Mouse (Mus musculus): ENCODE measurements around the gene Tbxa2r.

The Tbxa2r gene

GRCm38 (mm10) chr10:81344421-81345161 is 16.1 kb downstream of the Tbxa2r start:
- DNase-seq (ENCODE audit: inconsistent ontology term) = no peak

DNA sequence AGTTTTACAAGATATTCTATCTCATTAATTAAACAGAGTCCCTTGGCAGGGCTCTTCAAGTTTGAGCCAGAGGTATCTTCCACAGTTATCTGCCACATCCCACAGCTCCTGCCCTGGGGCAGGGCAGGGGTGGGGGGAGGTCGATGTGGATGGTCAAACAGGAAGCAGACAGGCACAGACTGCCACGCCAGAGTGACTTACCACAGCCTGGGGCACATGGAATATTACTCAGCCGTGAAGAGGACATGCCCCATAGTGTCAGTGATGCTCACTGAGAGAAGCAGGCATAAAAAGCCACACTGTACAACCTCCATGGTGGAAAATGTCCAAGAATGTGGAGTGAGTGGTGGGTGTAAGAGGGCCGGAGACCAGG is 16.6 kb downstream of the Tbxa2r start:
- peak; percentile 31 for DNase-seq (ENCODE audit: inconsistent ontology term)

- peak; percentile 53 for DNase-seq (ENCODE audit: inconsistent ontology term)
Observed at GRCm38 (mm10) chr10:81346453-81347067, 18.0 kb downstream of the Tbxa2r start.

DNA sequence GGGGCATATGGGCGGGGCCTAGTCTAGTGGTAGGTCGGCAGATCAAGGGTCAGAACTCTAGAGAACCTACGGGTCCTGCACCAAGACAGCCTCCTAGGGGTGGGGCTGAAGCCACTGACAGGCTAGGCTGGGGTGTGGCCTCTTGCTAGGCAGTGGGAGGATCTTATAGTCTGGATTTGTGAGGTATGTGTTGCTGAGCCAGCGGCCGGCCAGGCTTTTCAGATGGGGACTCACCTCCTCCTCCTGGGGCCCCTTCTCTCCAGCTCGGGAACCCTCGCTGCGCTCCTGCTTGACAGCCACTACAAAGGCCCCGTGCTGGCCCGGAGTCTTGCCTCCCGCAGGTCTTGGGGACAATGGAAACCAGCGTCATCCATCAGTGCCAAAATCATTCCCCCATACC is 20.6 kb downstream of the Tbxa2r start:
- DNase-seq (ENCODE audit: inconsistent ontology term) = peak; percentile 39

DNA sequence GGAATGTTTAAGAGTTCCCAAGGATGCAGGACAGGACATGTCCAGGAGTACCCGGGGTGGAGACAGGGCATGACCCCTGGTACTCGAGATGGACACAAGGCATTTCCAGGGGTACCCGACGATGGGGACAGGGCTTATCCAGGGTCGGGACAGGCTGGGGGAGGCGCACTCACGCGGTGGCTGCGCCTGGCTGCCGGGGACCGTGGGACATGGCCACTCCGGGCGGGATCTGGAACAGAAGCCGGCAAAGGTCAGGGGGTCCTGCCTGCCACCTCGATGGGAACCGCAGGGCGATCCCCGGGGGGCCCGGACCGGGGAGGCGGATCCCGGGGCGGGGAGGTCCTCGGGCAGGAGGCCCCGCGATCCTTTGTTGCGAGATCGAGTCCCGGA is 21.4 kb downstream of the Tbxa2r start:
- no peak for DNase-seq (ENCODE audit: inconsistent ontology term)

DNA sequence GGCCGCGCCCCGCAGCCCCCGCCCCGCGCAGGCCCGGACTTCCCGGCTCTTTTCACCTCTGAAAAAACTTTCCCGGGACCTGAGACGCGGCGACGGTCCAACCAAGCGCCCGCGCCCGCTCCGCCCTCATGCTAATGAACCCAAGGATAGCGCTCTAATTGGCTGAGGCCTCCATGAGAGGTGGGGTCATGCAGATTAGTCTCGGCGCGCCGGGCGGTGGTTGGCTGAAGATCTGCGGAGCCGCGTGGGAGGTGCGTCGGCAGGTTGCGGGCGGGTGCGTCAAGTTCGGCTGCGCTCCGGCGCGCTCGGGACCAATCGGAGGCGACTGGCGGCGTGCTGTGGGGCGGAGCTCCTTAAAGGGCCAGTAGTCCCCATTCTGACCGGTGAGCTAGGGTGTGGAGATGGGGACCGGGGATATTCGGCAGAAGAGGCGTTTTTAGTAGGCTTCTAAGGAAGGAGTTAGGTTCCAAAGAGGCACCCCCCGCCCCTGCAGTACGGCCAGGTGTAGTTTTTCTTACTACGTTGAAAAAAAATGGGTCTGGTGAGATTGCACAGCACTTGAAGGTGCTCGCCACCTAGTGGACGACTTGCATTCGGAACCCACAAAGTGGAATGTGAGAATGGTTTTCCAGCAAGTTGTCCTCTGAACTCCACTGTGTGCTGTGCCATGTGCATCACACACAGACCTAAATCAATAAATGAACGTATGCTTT is 22.0 kb downstream of the Tbxa2r start, which contains the start of gene Hmg20b:
Gene Hmg20b, minus strand, starts transcription at position 130 of the 713 bp plus-strand sequence.
- peak; percentile 100 for DNase-seq (ENCODE audit: inconsistent ontology term)

GRCm38 (mm10) chr10:81351678-81352291 is 23.3 kb downstream of the Tbxa2r start:
- DNase-seq (ENCODE audit: inconsistent ontology term) = no peak

- no peak for DNase-seq (ENCODE audit: inconsistent ontology term)
Observed at GRCm38 (mm10) chr10:81354738-81355477, 26.4 kb downstream of the Tbxa2r start.

- no peak for DNase-seq (ENCODE audit: inconsistent ontology term)
Observed at GRCm38 (mm10) chr10:81355533-81355932, 27.0 kb downstream of the Tbxa2r start.

- peak; percentile 81 for DNase-seq (ENCODE audit: inconsistent ontology term)
Observed at GRCm38 (mm10) chr10:81356352-81356990, 27.9 kb downstream of the Tbxa2r start.

- peak; percentile 93 for DNase-seq (ENCODE audit: inconsistent ontology term)
Observed at GRCm38 (mm10) chr10:81356991-81357844, 28.7 kb downstream of the Tbxa2r start, which contains the start of gene Mfsd12. Gene Mfsd12, plus strand, starts transcription at chr10:81357491.

GRCm38 (mm10) chr10:81358209-81358608 is 29.7 kb downstream of the Tbxa2r start:
- peak; percentile 88 for DNase-seq (ENCODE audit: inconsistent ontology term)

DNA sequence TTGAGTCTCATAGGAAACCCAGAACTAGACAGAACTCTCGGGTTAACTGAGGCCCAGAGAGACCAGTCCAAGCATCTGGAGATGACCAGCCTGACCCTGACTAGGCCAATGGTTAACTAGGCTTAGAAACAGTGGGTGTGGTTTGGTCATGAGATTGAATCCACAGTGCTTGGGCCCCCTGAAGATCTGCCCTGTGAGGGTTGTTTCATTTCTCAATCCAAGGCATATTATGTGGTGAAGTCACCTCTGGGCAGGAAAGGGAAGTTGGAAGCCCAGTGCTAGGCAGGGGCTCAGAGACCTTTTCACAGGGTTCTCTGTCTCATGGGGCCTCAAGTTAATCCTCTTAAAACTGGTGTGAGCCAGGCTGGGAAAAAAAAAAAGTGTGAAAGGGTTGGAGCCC is 30.3 kb downstream of the Tbxa2r start:
- DNase-seq (ENCODE audit: inconsistent ontology term) = no peak

- no peak for DNase-seq (ENCODE audit: inconsistent ontology term)
Observed at GRCm38 (mm10) chr10:81360721-81361120, 32.2 kb downstream of the Tbxa2r start.

DNA sequence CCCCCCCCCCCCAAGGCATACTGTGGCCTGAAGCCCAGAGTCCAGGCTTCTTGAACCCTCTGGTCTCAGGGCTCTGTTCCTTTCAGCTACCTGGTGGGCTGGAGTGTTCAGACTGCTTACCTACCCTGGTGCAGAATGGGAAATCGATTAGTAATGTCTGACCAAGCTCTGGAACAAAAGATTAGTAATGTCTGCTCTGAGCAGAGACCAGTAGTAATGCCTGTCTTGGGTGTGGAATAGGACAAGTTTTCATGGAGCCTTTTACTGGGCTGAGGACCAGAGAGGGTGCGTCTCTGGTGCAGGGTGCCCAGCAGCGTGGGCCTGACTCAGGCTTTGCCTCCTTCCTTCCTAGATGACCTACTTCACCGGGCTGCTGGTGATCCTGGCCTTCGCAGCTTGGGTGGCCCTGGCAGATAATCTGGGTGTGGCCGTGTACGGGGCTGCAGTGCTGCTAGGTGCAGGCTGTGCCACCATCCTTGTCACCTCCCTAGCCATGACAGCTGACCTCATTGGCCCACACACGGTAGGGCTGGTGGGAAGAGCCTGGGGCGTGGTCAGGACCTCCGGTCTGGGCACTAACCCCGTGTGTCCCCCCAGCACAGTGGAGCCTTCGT is 33.9 kb downstream of the Tbxa2r start:
- DNase-seq (ENCODE audit: inconsistent ontology term) = no peak

DNA sequence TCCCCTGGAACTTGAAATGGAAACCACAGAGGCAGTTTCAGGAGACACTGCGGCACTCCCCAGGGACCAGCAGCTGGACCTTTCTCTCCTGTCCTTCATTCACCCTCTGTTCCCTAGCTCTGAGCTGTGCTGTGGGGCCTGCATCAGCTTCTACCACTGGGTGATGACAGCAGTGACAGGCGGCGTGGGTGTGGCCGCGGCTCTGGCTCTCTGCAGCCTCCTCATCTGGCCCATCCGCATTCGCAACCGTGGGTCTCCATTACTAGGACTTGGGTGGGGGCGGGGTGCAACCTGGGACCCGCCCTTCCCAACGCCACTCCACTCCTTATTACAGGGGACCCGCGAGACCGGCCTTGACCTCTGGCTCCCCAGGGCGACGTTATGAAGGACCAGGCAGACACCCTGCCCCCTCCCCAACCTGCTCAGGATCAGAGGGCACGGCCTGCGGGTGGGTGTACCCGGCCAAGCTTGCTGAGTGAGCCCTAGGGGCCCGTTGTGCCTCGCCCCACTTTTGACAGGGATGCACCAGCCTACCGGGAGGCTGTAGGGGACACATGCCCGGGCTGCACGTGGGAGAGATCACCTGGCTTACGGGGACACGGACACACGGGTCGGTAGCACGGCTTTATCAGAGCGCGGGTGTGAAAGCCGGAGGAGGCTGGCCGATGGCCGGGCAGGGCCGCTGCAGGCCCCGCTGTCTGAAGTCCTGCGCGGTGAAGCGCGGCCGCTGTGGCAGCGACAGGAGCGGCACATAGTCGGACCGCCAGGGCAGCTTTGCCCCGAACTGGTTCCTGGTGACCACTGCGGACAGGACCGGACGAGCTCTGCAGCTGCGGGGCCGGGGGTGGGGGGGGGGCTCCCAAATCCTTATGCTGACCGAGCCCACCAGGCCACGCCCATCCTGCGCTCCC is 35.2 kb downstream of the Tbxa2r start:
- no peak for DNase-seq (ENCODE audit: inconsistent ontology term)

GRCm38 (mm10) chr10:81364666-81365065 is 36.1 kb downstream of the Tbxa2r start:
- DNase-seq (ENCODE audit: inconsistent ontology term) = no peak

- no peak for DNase-seq (ENCODE audit: inconsistent ontology term)
Observed at GRCm38 (mm10) chr10:81365073-81365472, 36.5 kb downstream of the Tbxa2r start.

Measured in Muller cell, postnatal 12 days (primary cell).